Mouse (Mus musculus) forebrain, embryonic 16.5 days (tissue): ENCODE data around the gene Kirrel2. TPM values are rescaled to one million over a fixed set of nuclear protein-coding genes. Genes with fewer than 3 reads are reported as not detected.

Experiments
- ATAC-seq: fragments of 200-750 bp; cut with Nextera tagmentation; 2 replicates; pipeline ENCODE4 v1.8.0; 2017; ENCODE audit warnings: mild to moderate bottlenecking, moderate library complexity
- H3K27ac ChIP-seq: fragments of 300-500 bp; sonication (generic); 2 replicates; pipeline ENCODE4 v1.5.1; 2014; ENCODE audit warnings: low read length, control low read depth
- H3K27me3 ChIP-seq: fragments of 300-500 bp; sonication (generic); replicated peaks from 2 replicates; pipeline ENCODE4 v1.6.1; 2014; ENCODE audit warnings: low read length; ENCODE audit not compliant: control insufficient read depth, insufficient read depth
- H3K36me3 ChIP-seq: fragments of 300-500 bp; sonication (generic); 2 replicates; pipeline ENCODE4 v1.6.1; 2014; ENCODE audit not compliant: control insufficient read depth, insufficient read depth
- H3K4me1 ChIP-seq: fragments of 300-500 bp; sonication (generic); replicated peaks from 2 replicates; pipeline ENCODE4 v1.6.1; 2014; ENCODE audit warnings: low read length; ENCODE audit not compliant: control insufficient read depth, insufficient read depth
- H3K4me2 ChIP-seq: fragments of 300-500 bp; sonication (generic); 2 replicates; pipeline ENCODE4 v1.6.1; 2014; ENCODE audit warnings: mild to moderate bottlenecking, low read length, control low read depth
- H3K4me3 ChIP-seq: fragments of 300-500 bp; sonication (generic); replicated peaks from 2 replicates; pipeline ENCODE4 v1.5.1; 2014; ENCODE audit warnings: mild to moderate bottlenecking, low read length, control low read depth
- H3K9ac ChIP-seq: fragments of 300-500 bp; sonication (generic); replicated peaks from 2 replicates; pipeline ENCODE4 v1.6.1; 2014; ENCODE audit warnings: low read depth, low read length, control low read depth
- H3K9me3 ChIP-seq: fragments of 300-500 bp; sonication (generic); 2 replicates; pipeline ENCODE4 v1.6.1; 2016; ENCODE audit warnings: low read length; ENCODE audit not compliant: control insufficient read depth
- WGBS: fragments of 180-500 bp; shearing (Covaris S2); extraction: QIAGEN DNeasy Blood & Tissue Kit; methylation state at CpG from one replicate; pipeline ENCODE4 v1.1.7; 2014; 5-methylcytosine and 5-hydroxymethylcytosine counted together
- polyA plus RNA-seq: library from polyadenylated mRNA; unstranded; fragments of >200 nt; fragmentation: Nextera tagmentation; extraction: Ambion mirVana; gene quantifications from 2 replicates; pipeline ENCODE4 v1.2.1, GENCODE M21; 2015

The Kirrel2 gene
- polyA plus RNA-seq, 1 experiment from 2014 or later, result 0.22 TPM

- no peak overlapping the region for H3K27ac ChIP-seq
- no peak overlapping the region for H3K9ac ChIP-seq
- ATAC-seq, result no peak
- no peak overlapping the region; the same call in 1 of the 2 replicates for H3K4me3 ChIP-seq
- peaks cover 13% of the 10 kb centered on the region for H3K4me1 ChIP-seq
- 0 out of 2 replicates have a peak, but pooled peaks cover 2% of the 10 kb centered on the region for H3K9me3 ChIP-seq
- H3K27me3 ChIP-seq, result peaks cover 73% of the 10 kb centered on the region
- H3K4me2 ChIP-seq, result peak overlapping the region; percentile 42
- 1% methylated on average over 9 of the region's 9 CpGs for WGBS
- H3K36me3 ChIP-seq, result no peaks in the 10 kb centered on the region
Observed at GRCm38 (mm10) chr7:30456487-30456886, 1.0 kb downstream of the Kirrel2 start.

- no peak overlapping the region for H3K27ac ChIP-seq
- 0 out of 2 replicates have a peak, but pooled peaks cover 2% of the 10 kb centered on the region for H3K9me3 ChIP-seq
- WGBS, result under 1% methylated on average over 6 of the region's 6 CpGs
- no peak overlapping the region for H3K4me3 ChIP-seq
- H3K27me3 ChIP-seq, result peaks cover 52% of the 10 kb centered on the region
- no peak overlapping the region for H3K9ac ChIP-seq
- peaks cover 13% of the 10 kb centered on the region for H3K4me1 ChIP-seq
- H3K4me2 ChIP-seq, result no peak overlapping the region
- ATAC-seq, result no peak
- no peaks in the 10 kb centered on the region for H3K36me3 ChIP-seq
Observed at GRCm38 (mm10) chr7:30454259-30454658, 3.2 kb downstream of the Kirrel2 start.

GRCm38 (mm10) chr7:30453766-30454165 lies 3.7 kb downstream of the Kirrel2 start:
- Histone ChIP-seq H3K4me2 (no peak overlapping the region), H3K4me3 (no peak overlapping the region), H3K36me3 (no peaks in the 10 kb centered on the region), H3K9me3 (0 out of 2 replicates have a peak, but pooled peaks cover 2% of the 10 kb centered on the region), H3K4me1 (peaks cover 13% of the 10 kb centered on the region), H3K27me3 (peaks cover 49% of the 10 kb centered on the region), H3K27ac (no peak overlapping the region), H3K9ac (no peak overlapping the region)
- no peak for ATAC-seq
- WGBS, result under 1% methylated on average over 25 of the region's 25 CpGs

GRCm38 (mm10) chr7:30453327-30453726 lies 4.2 kb downstream of the Kirrel2 start:
- WGBS, result 13% methylated on average over 25 of the region's 25 CpGs
- Histone ChIP-seq H3K9me3 (0 out of 2 replicates have a peak, but pooled peaks cover 2% of the 10 kb centered on the region), H3K36me3 (no peaks in the 10 kb centered on the region), H3K27ac (no peak overlapping the region), H3K4me1 (peaks cover 13% of the 10 kb centered on the region), H3K9ac (no peak overlapping the region), H3K27me3 (peaks cover 45% of the 10 kb centered on the region), H3K4me2 (no peak overlapping the region), H3K4me3 (no peak overlapping the region)
- no peak for ATAC-seq

- H3K27me3 ChIP-seq, result peaks cover 29% of the 10 kb centered on the region
- H3K4me2 ChIP-seq, result no peak overlapping the region
- H3K9ac ChIP-seq, result no peak overlapping the region
- peaks cover 7% of the 10 kb centered on the region for H3K4me1 ChIP-seq
- 69% methylated on average over 7 of the region's 7 CpGs for WGBS
- no peak overlapping the region for H3K27ac ChIP-seq
- no peaks in the 10 kb centered on the region for H3K9me3 ChIP-seq
- H3K4me3 ChIP-seq, result no peak overlapping the region
- no peak for ATAC-seq
- no peaks in the 10 kb centered on the region for H3K36me3 ChIP-seq
Observed at GRCm38 (mm10) chr7:30450241-30450640, 7.2 kb downstream of the Kirrel2 start.

- peak within 1 kb of the TSS; percentile 94 for H3K4me3 ChIP-seq
- WGBS, result under 1% methylated on average over 72 of the region's 72 CpGs
Observed at GRCm38 (mm10) chr7:30444971-30445751, 12.3 kb downstream of the Kirrel2 start, which contains the start of gene Aplp1. Aplp1 (minus strand) TSS chr7:30445535.

GRCm38 (mm10) chr7:30444154-30444970 lies 13.1 kb downstream of the Kirrel2 start:
- Histone ChIP-seq H3K9ac (peak overlapping the region; percentile 96), H3K4me2 (peak overlapping the region; percentile 93), H3K27me3 (no peaks in the 10 kb centered on the region), H3K9me3 (no peaks in the 10 kb centered on the region), H3K4me1 (peaks cover 31% of the 10 kb centered on the region), H3K4me3 (peak overlapping the region; percentile 94), H3K36me3 (peaks cover 23% of the 10 kb centered on the region), H3K27ac (peak overlapping the region; percentile 95)
- under 1% methylated on average over 37 of the region's 38 CpGs for WGBS
- ATAC-seq, result peak; percentile 66

More at GRCm38 (mm10) chr7:30444971-30445751, 12.3 kb downstream of the Kirrel2 start, which contains the start of gene Aplp1:
- no peaks in the 10 kb centered on the region for H3K9me3 ChIP-seq
- peak within 1 kb of the TSS; percentile 96 for H3K9ac ChIP-seq
- ATAC-seq, result peak; percentile 86
- peaks cover 16% of the 10 kb centered on the region for H3K36me3 ChIP-seq
- no peaks in the 10 kb centered on the region for H3K27me3 ChIP-seq
- H3K4me2 ChIP-seq, result peak within 1 kb of the TSS; percentile 93
- H3K27ac ChIP-seq, result peak within 1 kb of the TSS; percentile 95
- H3K4me1 ChIP-seq, result peaks cover 31% of the 10 kb centered on the region

- Histone ChIP-seq H3K4me1 (peaks cover 31% of the 10 kb centered on the region), H3K9ac (no peak overlapping the region), H3K9me3 (no peaks in the 10 kb centered on the region), H3K4me2 (peak overlapping the region; percentile 93), H3K4me3 (peak overlapping the region; percentile 94), H3K27ac (no peak overlapping the region; the same call in 1 of the 2 replicates), H3K27me3 (no peaks in the 10 kb centered on the region), H3K36me3 (peaks cover 23% of the 10 kb centered on the region)
- no peak for ATAC-seq
- 18% methylated on average over 9 of the region's 9 CpGs for WGBS
Observed at GRCm38 (mm10) chr7:30443696-30444095, 13.8 kb downstream of the Kirrel2 start.

- H3K4me1 ChIP-seq, result peaks cover 25% of the 10 kb centered on the region
- H3K27me3 ChIP-seq, result no peaks in the 10 kb centered on the region
- H3K36me3 ChIP-seq, result peaks cover 33% of the 10 kb centered on the region
- no peak overlapping the region for H3K4me2 ChIP-seq
- no peak for ATAC-seq
- no peak overlapping the region for H3K4me3 ChIP-seq
- H3K9ac ChIP-seq, result no peak overlapping the region
- H3K27ac ChIP-seq, result no peak overlapping the region
- H3K9me3 ChIP-seq, result no peaks in the 10 kb centered on the region
- 11% methylated on average over 4 of the region's 5 CpGs for WGBS
Observed at GRCm38 (mm10) chr7:30440697-30441096, 16.8 kb downstream of the Kirrel2 start.
